Mouse (Mus musculus): Measurements from ENCODE around the gene Zfp677.

The Zfp677 gene

DNA sequence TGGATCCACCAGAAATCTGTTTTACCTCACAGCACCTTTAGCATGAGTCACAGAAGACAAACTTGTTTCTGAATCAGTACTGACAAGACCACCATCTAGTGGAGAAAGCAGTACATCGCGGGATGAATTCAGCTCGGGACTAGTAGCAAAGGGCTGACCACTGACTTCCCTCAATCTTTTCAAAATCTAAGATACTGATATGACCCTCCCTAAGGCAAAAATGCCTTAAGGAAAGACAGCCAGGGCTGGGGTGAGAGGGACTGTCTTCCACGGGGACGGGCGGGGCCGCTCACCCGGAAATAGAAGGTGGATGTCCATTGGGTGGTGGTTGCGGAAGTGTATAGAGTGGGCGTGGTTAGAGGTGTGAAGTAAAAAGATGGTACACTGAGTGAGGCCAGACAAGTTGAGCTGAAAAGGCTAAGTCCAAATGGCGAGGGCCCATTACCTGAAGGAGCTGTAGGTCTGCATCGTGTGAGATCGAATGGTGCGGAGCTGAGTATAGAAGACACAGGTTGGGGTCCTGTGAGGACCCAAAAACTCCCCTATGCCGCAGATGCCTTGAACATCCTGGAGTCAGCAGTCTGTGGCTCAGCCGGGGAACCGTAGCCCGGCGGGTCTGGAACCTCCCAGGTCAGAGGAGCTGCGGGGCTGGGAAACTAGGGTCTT, at the start of gene Zfp677:
Gene Zfp677, plus strand, starts transcription at position 358 of the 666 bp plus-strand sequence.
- ChIA-PET POLR2A (interaction anchor here in 1 of 4 experiments (1.0 to 1.4 kb wide), 2 partner anchors 40 to 67 kb away, joined by 3 read pairs; partner anchors contain the start of genes Zfp51 and Zfp54), CTCF (interaction anchor here in 2 of 4 experiments (1.1 to 1.7 kb wide), 5 partner anchors 39 to 152 kb away, joined by 3 to 8 read pairs (median 4); partner anchors contain the start of genes Zfp52 (in 1 of the 2) and Zfp54 (in 1 of the 2))

GRCm38 (mm10) chr17:21368018-21368417, 15.5 kb upstream of the Zfp677 start:
- ChIA-PET POLR2A (interaction anchor here in 1 of 4 experiments (0.7 to 0.9 kb wide), 2 partner anchors 82 to 163 kb away, joined by 3 read pairs; partner anchors contain the start of gene Zfp51), CTCF (interaction anchor here in 1 of 4 experiments (0.6 to 0.7 kb wide), 2 partner anchors 58 to 409 kb away, joined by 3 to 4 read pairs; no protein-coding TSS in a partner anchor)

- CTCF ChIA-PET, result no interaction called here
- POLR2A ChIA-PET, result no interaction called here
Measured at GRCm38 (mm10) chr17:21369925-21370719, 13.4 kb upstream of the Zfp677 start.

DNA sequence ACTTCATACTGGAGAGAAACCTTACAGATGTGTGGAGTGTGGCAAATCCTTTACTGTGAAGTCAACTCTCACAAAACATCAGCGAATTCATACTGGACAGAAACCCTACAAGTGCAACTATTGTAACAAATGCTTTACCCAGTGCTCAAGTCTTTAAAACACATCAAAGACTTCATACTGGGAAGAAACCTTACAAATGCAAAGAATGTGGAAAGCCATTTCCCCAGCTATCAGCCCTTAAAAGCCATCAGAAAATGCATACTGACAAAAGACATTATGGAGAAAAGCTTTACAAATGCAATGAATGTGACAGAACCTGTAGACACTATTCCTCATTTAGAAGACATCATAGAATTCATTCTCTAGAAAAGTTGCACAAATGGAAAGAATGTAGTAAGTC, 8.2 kb upstream of the Zfp677 start:
- POLR2A ChIA-PET, result no interaction called here
- CTCF ChIA-PET, result no interaction called here

DNA sequence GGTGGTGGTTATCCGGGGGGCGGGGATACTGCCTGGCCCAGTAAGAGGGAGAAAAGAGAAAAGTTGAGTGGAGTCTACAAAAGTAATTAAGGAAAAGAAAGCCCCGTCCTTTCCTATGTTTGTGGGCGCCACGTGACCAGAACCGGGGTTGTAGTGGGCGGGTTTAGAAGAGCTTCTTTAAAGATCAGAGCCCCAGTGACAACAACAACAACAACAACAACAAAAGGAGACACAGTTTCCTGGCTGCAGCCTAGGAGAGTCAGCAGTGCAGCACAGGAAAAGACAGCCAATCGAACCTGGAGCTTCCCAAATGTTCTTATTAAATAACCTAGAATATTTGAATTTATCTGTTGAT, 486 bp downstream of the Zfp677 start:
- POLR2A ChIA-PET, result interaction anchor here in 1 of 4 experiments (1.0 to 1.4 kb wide), 2 partner anchors 39 to 67 kb away, joined by 3 read pairs; partner anchors contain the start of genes Zfp51 and Zfp54

DNA sequence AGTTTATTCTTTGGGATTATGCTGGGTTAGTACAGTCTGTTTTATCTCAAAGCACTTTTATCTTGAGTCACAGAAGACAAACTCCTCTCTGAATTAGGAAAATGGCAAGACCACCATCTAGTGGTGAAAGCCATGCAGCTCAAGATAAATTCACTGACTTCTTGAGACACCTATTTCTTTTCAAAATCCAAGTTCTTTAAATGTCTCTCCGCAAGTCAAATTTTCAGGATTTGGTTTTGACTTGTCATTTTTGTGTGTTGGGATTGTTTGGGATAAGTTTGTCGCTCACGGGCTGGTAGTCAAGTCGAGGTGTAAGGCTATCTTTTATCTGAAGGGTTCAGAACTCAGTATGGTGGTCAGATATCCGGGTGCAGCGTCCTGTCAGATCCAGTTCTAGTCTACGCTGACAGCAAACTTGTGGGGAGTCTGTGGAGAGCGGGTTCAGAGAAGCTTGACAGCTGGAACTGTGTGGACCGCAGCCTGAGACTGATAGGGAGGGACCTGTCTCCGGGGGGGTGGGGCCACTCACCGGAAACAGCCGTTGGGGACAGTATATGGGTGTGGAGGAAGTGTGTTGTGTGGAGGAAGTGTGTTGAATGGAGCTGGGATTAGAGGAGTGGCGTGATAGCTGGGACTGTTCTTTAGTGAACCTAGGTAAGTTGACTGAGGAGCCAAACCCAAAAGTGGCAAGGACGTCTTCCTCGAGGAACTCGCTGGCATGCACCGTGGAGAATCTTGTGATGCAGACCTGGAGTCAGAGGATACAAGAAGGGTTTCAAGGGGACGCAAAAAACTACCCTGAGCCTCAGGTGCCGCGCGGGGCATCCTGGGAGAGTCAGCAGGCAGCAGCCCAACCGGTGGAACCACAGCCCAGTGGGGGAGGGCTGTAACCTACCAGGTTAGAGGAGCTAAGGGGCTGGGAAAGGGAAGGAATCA, 39.4 kb downstream of the Zfp677 start, which contains the start of gene Zfp54:
Gene Zfp54, plus strand, starts transcription at position 564 of the 936 bp plus-strand sequence.
- ChIA-PET POLR2A (interaction anchor here (0.6 to 3.0 kb wide), 21 partner anchors 14 to 568 kb away, joined by 3 to 18 read pairs (median 4); partner anchors contain the start of genes Zfp948 (in 3 of the 4), Zfp51 (in 2 of the 4), Ppp2r1a (in 1 of the 4) and Zfp160 (in 1 of the 4)), CTCF (interaction anchor here (0.5 to 2.4 kb wide), 26 partner anchors 14 to 447 kb away, joined by 3 to 17 read pairs (median 4); partner anchors contain the start of genes Zfp51 (in 3 of the 4), Zfp52 (in 1 of the 4), Zfp677 (in 1 of the 4) and Zfp948 (in 1 of the 4))

More for the DNA sequence above, 486 bp downstream of the Zfp677 start:
- CTCF ChIA-PET, result interaction anchor here in 2 of 4 experiments (1.1 to 1.7 kb wide), 4 partner anchors 112 to 152 kb away, joined by 3 to 8 read pairs (median 4); partner anchors contain the start of gene Zfp52 (in 1 of the 2)

- POLR2A ChIA-PET, result interaction anchor here in 3 of 4 experiments (0.5 to 2.1 kb wide), 5 partner anchors 11 to 314 kb away, joined by 3 to 11 read pairs (median 3); partner anchors contain the start of genes Zfp51 (in 2 of the 3) and Zfp54 (in 1 of the 3)
- CTCF ChIA-PET, result interaction anchor here in 1 of 4 experiments (0.7 kb wide), 1 partner anchor 140 kb away, joined by 4 read pairs; no protein-coding TSS in a partner anchor
Measured at GRCm38 (mm10) chr17:21438806-21439400, 55.4 kb downstream of the Zfp677 start.
